In genomic region chr9:104565815-104566214, GRCm38 (mm10) we compare ENCODE assay signal across 25 mouse cellular contexts. TPM values are rescaled to one million over a fixed set of nuclear protein-coding genes. Genes with fewer than 3 reads are reported as not detected.
DNase-seq lines count a peak whose midpoint lies in the region; ATAC-seq and TF ChIP-seq lines count a peak whose summit lies in the region.
"Had no signal": no experiment of that assay in that cellular context is flagged by ENCODE, and none has a peak within 500 bp of the region (broad histone marks: within the 10 kb centered on the region; RNA-seq: fewer than 3 reads in every experiment).

No protein-coding gene starts in this region.

- DNase-seq in left cerebral cortex, postnatal 14 days (ENCODE audit: low spot score in 2 of 2) = peak; percentile 18 to 40
- DNase-seq in left cerebral cortex, adult 11 months (ENCODE audit: low spot score) = no peak
- peak; percentile 7 for DNase-seq in CH12.LX (ENCODE audit: extremely low read depth)
- DNase-seq in brain, adult 2 months (ENCODE audit: low read depth, low spot score) = peak; percentile 57
- DNase-seq in adrenal gland, adult 8-10 months = no peak
- DNase-seq: cerebellum, adult 18-20 months; cerebellum, postnatal 36 days; gastrocnemius, postnatal 14 days; heart, adult 18-20 months; heart, postnatal 10 days; kidney, postnatal 4 days; liver, embryonic 13.5 days; lung, adult 2 months; right cerebral cortex, postnatal 25 days; spleen, adult 18-20 months had no signal

- TF ChIP-seq RAD21 in CH12.LX (IDR thresholded peaks at IDR 0.05; ENCODE audit: low read depth, low read length) = peak; percentile 37

- TF ChIP-seq EP300 in CH12.LX (IDR thresholded peaks at IDR 0.05; ENCODE audit: low read length) = no peak

- TF ChIP-seq CTCF in intestine, postnatal 0 days (IDR thresholded peaks at IDR 0.05; ENCODE audit: low read depth) = 0 out of 2 replicates have a peak, but pooled peaks have one; percentile 9
- TF ChIP-seq CTCF in CH12.LX (conservative IDR thresholded peaks at IDR 0.05 in 1 of 2, IDR thresholded peaks at IDR 0.05 in 1 of 2; ENCODE audit: low read depth in 2 of 2, low read length in 2 of 2) = peak in 1 of 2 experiments; percentile 54; a peak in 2 of 4 replicates

- H3K4me3 ChIP-seq in intestine, postnatal 0 days (ENCODE audit: low read depth, low read length) = no peak overlapping the region
- no peak overlapping the region for H3K4me3 ChIP-seq in intestine, embryonic 15.5 days (replicated peaks)
- H3K4me3 ChIP-seq in CH12.LX (replicated peaks in 1 of 3; ENCODE audit: low read depth in 2 of 3, low read length in 2 of 3, poor library complexity in 1 of 3) = no peak overlapping the region
- H3K4me3 ChIP-seq: heart, embryonic 12.5 days; hindbrain, embryonic 10.5 days; liver, embryonic 13.5 days had no signal

- H3K27ac ChIP-seq in intestine, postnatal 0 days (ENCODE audit: low read depth, low read length) = no peak overlapping the region
- H3K27ac ChIP-seq in intestine, embryonic 15.5 days = no peak overlapping the region
- H3K27ac ChIP-seq in CH12.LX (ENCODE audit: insufficient read depth, low read depth) = no peak overlapping the region
- H3K27ac ChIP-seq: hindbrain, embryonic 10.5 days; liver, embryonic 13.5 days; macrophage had no signal

- WGBS in intestine, postnatal 0 days = 23% methylated on average over 3 of the region's 3 CpGs
- WGBS in intestine, embryonic 15.5 days = 29% methylated on average over 3 of the region's 3 CpGs

- dilution Hi-C loops in CH12.LX (cut with MboI; ENCODE audit: extremely low pct_ligation_motif_present, extremely low pct_unique_long_range_greater_than_20kb, low sequenced_read_pairs) = no loop called here

- H3K4me2 ChIP-seq in intestine, postnatal 0 days (replicated peaks; ENCODE audit: low read depth) = no peak overlapping the region
- no peak overlapping the region for H3K4me2 ChIP-seq in intestine, embryonic 15.5 days (replicated peaks)
- no peak overlapping the region for H3K4me2 ChIP-seq in CH12.LX (ENCODE audit: insufficient read depth, low read depth, poor library complexity, severe bottlenecking)
- H3K4me2 ChIP-seq: heart, embryonic 12.5 days; liver, embryonic 13.5 days had no signal

- in situ Hi-C loops in CH12.LX (cut with MboI; ENCODE audit: low pct_ligation_motif_present, low pct_unique_long_range_greater_than_20kb, low sequenced_read_pairs) = no loop called here

- no peaks in the 10 kb centered on the region for H3K9me3 ChIP-seq in intestine, postnatal 0 days (ENCODE audit: control insufficient read depth)
- no peaks in the 10 kb centered on the region for H3K9me3 ChIP-seq in intestine, embryonic 15.5 days
- H3K9me3 ChIP-seq in CH12.LX (replicated peaks; ENCODE audit: low read length) = no peaks in the 10 kb centered on the region
- H3K9me3 ChIP-seq: heart, embryonic 12.5 days; hindbrain, embryonic 10.5 days; liver, embryonic 13.5 days had no signal

- no peaks in the 10 kb centered on the region; the same call in 1 of the 2 replicates for H3K27me3 ChIP-seq in intestine, postnatal 0 days (replicated peaks; ENCODE audit: control insufficient read depth, insufficient read depth, low read length)
- H3K27me3 ChIP-seq in intestine, embryonic 15.5 days (replicated peaks) = peaks cover 11% of the 10 kb centered on the region; the same call in 1 of the 2 replicates
- H3K27me3 ChIP-seq in CH12.LX (replicated peaks) = peaks cover 72% of the 10 kb centered on the region

- H3K36me3 ChIP-seq in intestine, postnatal 0 days (ENCODE audit: control insufficient read depth, insufficient read depth) = no peaks in the 10 kb centered on the region
- no peaks in the 10 kb centered on the region for H3K36me3 ChIP-seq in intestine, embryonic 15.5 days
- H3K36me3 ChIP-seq in CH12.LX (replicated peaks in 1 of 2; ENCODE audit: control insufficient read depth in 1 of 2, insufficient read depth in 1 of 2, low read length in 1 of 2) = no peaks in the 10 kb centered on the region
- H3K36me3 ChIP-seq: heart, embryonic 12.5 days; hindbrain, embryonic 10.5 days; liver, embryonic 13.5 days had no signal

- H3K4me1 ChIP-seq in intestine, postnatal 0 days (replicated peaks; ENCODE audit: control insufficient read depth, insufficient read depth, low read length) = no peaks in the 10 kb centered on the region
- no peaks in the 10 kb centered on the region for H3K4me1 ChIP-seq in intestine, embryonic 15.5 days (replicated peaks)
- no peaks in the 10 kb centered on the region for H3K4me1 ChIP-seq in CH12.LX (ENCODE audit: control insufficient read depth in 1 of 2, insufficient read depth in 2 of 2)
- H3K4me1 ChIP-seq: liver, embryonic 13.5 days had no signal

- no peaks in the 10 kb centered on the region for H3K79me2 ChIP-seq in CH12.LX (replicated peaks; ENCODE audit: control insufficient read depth, extremely low read depth, insufficient read depth, poor library complexity, severe bottlenecking)

- TF ChIP-seq POLR2A in CH12.LX (IDR thresholded peaks at IDR 0.05; ENCODE audit: low read depth, low read length) = no peak

- H3K9ac ChIP-seq in intestine, postnatal 0 days (ENCODE audit: low read depth, low read length) = no peak overlapping the region
- no peak overlapping the region for H3K9ac ChIP-seq in intestine, embryonic 15.5 days
- H3K9ac ChIP-seq in CH12.LX (ENCODE audit: insufficient read depth, low read depth) = no peak overlapping the region
- H3K9ac ChIP-seq: heart, embryonic 12.5 days; liver, embryonic 13.5 days had no signal

- ATAC-seq in intestine, postnatal 0 days = no peak
- ATAC-seq in intestine, embryonic 15.5 days = no peak
- ATAC-seq: inflammation-experienced regulatory T-cells, adult 6 months had no signal

- intact Hi-C loops in left cerebral cortex, postnatal 14 days (cut with DNase I) = loop anchor here (5.0 kb wide), 1 partner anchor 159 kb away; no protein-coding TSS in a partner anchor

TF ChIP-seq in CH12.LX, 34 proteins besides CTCF, POLR2A, EP300 and RAD21:
- no peak for TF ChIP-seq ZMIZ1 (IDR thresholded peaks at IDR 0.05; ENCODE audit: low read depth, low read length)
- TF ChIP-seq SMC3 (IDR thresholded peaks at IDR 0.05; ENCODE audit: low read depth, low read length) = peak; percentile 38
- no peak for TF ChIP-seq CHD2 (IDR thresholded peaks at IDR 0.05; ENCODE audit: low read length)
- TF ChIP-seq ZNF384 (IDR thresholded peaks at IDR 0.05; ENCODE audit: low read depth, low read length) = peak; percentile 33; the same call in 1 of the 2 replicates
- TF ChIP-seq ZC3H11A (IDR thresholded peaks at IDR 0.05; ENCODE audit: low read depth, low read length) = no peak

RNA-seq across cellular contexts. Expression of gene Cpne4, which starts 18.7 kb away (rescaled TPM):
- polyA plus RNA-seq in intestine, postnatal 0 days (2015; fragmentation: Nextera tagmentation; extraction: Ambion mirVana) = 2.3 and 2.5 TPM in 2 replicates
- 0.28 and 0.73 TPM in 2 replicates for polyA plus RNA-seq in intestine, embryonic 15.5 days (2015; fragmentation: Nextera tagmentation; extraction: Ambion mirVana)
- total RNA-seq in left cerebral cortex, postnatal 14 days (2021) = 10 to 100 TPM; 68.5 to 75.8 TPM
- total RNA-seq in CH12.LX (2012; rRNA removed) (not detected in 2 replicates), CH12.LX (2014; rRNA removed) (not detected in 2 replicates)
- not detected in 2 replicates for polyA plus RNA-seq in CH12.LX (2012; ENCODE audit: insufficient read length, low read depth)
- total RNA-seq in adrenal gland, adult 8-10 months (2022) = under 1 TPM in 3 of 4 experiments, not detected in 1; 0.19 to 0.45 (median 0.37) TPM
- total RNA-seq: gastrocnemius, postnatal 14 days; heart, postnatal 10 days; monocyte, adult 5-6 weeks; neutrophil, adult 5-6 weeks had no signal
- polyA plus RNA-seq: inflammation-experienced regulatory T-cells, adult 6 months; kidney, embryonic 14.5 days; macrophage; urinary bladder, adult 2 months had no signal

Comparison
In these comparisons a context has a peak if more than half of its experiments do, and no peak if none do; other contexts are left out.
1. DNase-seq: peak in left cerebral cortex, postnatal 14 days (2 of 2), CH12.LX (single experiment) and brain, adult 2 months (single experiment); none in left cerebral cortex, adult 11 months (single experiment) and adrenal gland, adult 8-10 months (single experiment).
2. RNA of gene Cpne4, which starts 18.7 kb away (total RNA-seq): 68.5 to 75.8 TPM in left cerebral cortex, postnatal 14 days; 0.19 to 0.45 TPM in adrenal gland, adult 8-10 months and not detected in CH12.LX; every median in the first group is over 10 times any median in the second.